Mouse (Mus musculus) forebrain, embryonic 14.5 days (tissue): ENCODE data around the gene Zbtb40. TPM values are rescaled to one million over a fixed set of nuclear protein-coding genes. Genes with fewer than 3 reads are reported as not detected.

ENCODE experiments used
- ATAC-seq: fragments of 200-750 bp; cut with Nextera tagmentation; 2 replicates; pipeline ENCODE4 v1.8.0; 2017; ENCODE audit warnings: mild to moderate bottlenecking, moderate library complexity
- DNase-seq: peaks from one replicate; pipeline ENCODE4 v3.0.0-alpha.2; 2015; ENCODE audit warnings: low spot score
- H3K27ac ChIP-seq: fragments of 300-500 bp; sonication (generic); 2 replicates; pipeline ENCODE4 v1.5.1; 2014; ENCODE audit warnings: low read depth, mild to moderate bottlenecking, control low read depth, low read length, moderate library complexity
- H3K27me3 ChIP-seq: fragments of 300-500 bp; sonication (generic); replicated peaks from 2 replicates; pipeline ENCODE4 v1.6.1; 2014; ENCODE audit warnings: low read length, control low read depth, mixed read lengths; ENCODE audit not compliant: control insufficient read depth, insufficient read depth
- H3K36me3 ChIP-seq: fragments of 300-500 bp; sonication (generic); 2 replicates; pipeline ENCODE4 v1.6.1; 2014; ENCODE audit warnings: low read length, control low read depth; ENCODE audit not compliant: control insufficient read depth, insufficient read depth
- H3K4me1 ChIP-seq: fragments of 300-500 bp; sonication (generic); 2 replicates; pipeline ENCODE4 v1.6.1; 2014; ENCODE audit warnings: antibody characterized with exemption, low read length, control low read depth; ENCODE audit not compliant: control insufficient read depth, insufficient read depth
- H3K4me2 ChIP-seq: fragments of 300-500 bp; sonication (generic); 2 replicates; pipeline ENCODE4 v1.6.1; 2014; ENCODE audit warnings: mild to moderate bottlenecking, control low read depth, low read length
- H3K4me3 ChIP-seq: fragments of 300-500 bp; sonication (generic); 2 replicates; pipeline ENCODE4 v1.5.1; 2014; ENCODE audit warnings: low read depth, low read length, control low read depth
- H3K9ac ChIP-seq: fragments of 300-500 bp; sonication (generic); 2 replicates; pipeline ENCODE4 v1.6.1; 2014; ENCODE audit warnings: mild to moderate bottlenecking, low read length, control low read depth, moderate library complexity
- H3K9me3 ChIP-seq: fragments of 300-500 bp; sonication (generic); replicated peaks from 2 replicates; pipeline ENCODE4 v1.6.1; 2016; ENCODE audit warnings: low read length, control low read depth, mixed read lengths; ENCODE audit not compliant: control insufficient read depth
- WGBS: fragments of 180-500 bp; shearing (Covaris S2); extraction: QIAGEN DNeasy Blood & Tissue Kit; methylation state at CpG from one replicate; pipeline ENCODE4 v1.1.7; 2014; 5-methylcytosine and 5-hydroxymethylcytosine counted together
- polyA plus RNA-seq: library from polyadenylated mRNA; unstranded; fragments of >200 nt; fragmentation: Nextera tagmentation; extraction: Ambion mirVana; gene quantifications from 2 replicates; pipeline ENCODE4 v1.2.1, GENCODE M21; 2014

Gene Zbtb40
- polyA plus RNA-seq, 1 experiment from 2014 or later, result 2.8 TPM

DNA sequence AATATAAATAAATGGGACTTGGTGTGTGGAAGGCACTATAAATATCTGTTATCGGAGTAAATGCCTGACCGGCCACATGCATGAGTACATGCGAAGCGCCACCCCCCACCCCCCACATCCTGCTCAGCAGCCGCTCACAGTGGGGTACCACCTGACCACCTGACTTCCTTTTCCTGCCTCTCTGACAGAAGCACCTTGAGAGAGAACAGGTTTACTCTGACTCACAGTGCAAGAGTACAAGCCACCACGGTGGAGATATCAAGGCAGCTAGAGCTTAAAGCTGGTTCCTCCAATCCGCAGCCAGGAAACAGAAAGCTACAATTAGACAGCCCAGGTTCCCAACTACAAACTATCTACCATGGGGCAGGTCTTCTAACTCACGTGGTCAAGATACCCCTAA, 19.9 kb upstream of the Zbtb40 start:
- DNase-seq (no peak), ATAC-seq (no peak)
- no peaks in the 10 kb centered on the region for H3K9me3 ChIP-seq
- H3K9ac ChIP-seq, result no peak overlapping the region
- no peak overlapping the region for H3K4me2 ChIP-seq
- no peak overlapping the region for H3K27ac ChIP-seq
- 44% methylated on average over 8 of the region's 8 CpGs for WGBS
- no peaks in the 10 kb centered on the region; the same call in 1 of the 2 replicates for H3K4me1 ChIP-seq
- H3K4me3 ChIP-seq, result no peak overlapping the region
- H3K36me3 ChIP-seq, result no peaks in the 10 kb centered on the region
- no peaks in the 10 kb centered on the region; the same call in 1 of the 2 replicates for H3K27me3 ChIP-seq

DNA sequence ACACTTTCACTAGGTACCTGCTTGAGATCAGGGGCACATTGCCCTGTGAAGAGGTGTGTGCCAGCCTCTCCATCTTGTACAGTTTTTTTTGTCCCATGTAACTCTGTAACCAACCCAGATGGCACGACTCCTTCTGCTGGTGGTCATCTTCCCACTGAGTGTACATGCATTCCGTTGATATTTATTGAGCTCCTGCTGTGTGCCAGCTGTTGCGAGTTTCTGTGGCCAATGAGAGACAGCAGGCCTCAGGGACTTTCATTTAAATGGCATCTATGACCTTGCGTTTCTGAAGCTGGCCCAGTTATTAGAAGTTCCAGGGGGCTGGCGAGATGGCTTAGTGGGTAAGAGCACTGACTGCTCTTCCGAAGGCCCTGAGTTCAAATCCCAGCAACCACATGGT, 17.2 kb upstream of the Zbtb40 start:
- H3K4me3 ChIP-seq, result no peak overlapping the region
- 80% methylated on average over 6 of the region's 6 CpGs for WGBS
- H3K4me2 ChIP-seq, result no peak overlapping the region
- no peaks in the 10 kb centered on the region for H3K9me3 ChIP-seq
- H3K27ac ChIP-seq, result no peak overlapping the region
- DNase-seq (no peak), ATAC-seq (no peak)
- H3K9ac ChIP-seq, result no peak overlapping the region
- H3K4me1 ChIP-seq, result no peaks in the 10 kb centered on the region; the same call in 1 of the 2 replicates
- H3K27me3 ChIP-seq, result no peaks in the 10 kb centered on the region; the same call in 1 of the 2 replicates
- H3K36me3 ChIP-seq, result no peaks in the 10 kb centered on the region

DNA sequence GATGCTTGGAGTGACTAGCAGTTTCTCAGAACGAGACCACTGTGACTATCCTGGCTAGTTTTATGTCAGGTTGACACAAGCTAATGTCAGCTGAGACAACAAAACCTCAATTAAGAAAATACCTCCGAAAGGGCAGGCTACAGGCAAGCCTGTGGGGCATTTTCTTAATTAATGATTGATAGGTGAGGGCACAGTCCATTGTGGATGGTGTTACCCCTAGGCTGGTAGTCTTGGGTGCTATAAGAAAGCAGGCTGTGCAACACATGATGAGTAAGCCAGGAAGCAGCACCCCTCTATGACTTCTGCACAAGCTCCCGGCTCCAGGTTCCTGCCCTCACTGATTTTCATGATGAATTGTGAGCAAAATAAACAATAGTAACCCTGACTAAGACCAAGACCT, 6.3 kb upstream of the Zbtb40 start:
- Histone ChIP-seq H3K4me2 (no peak overlapping the region), H3K9me3 (no peaks in the 10 kb centered on the region), H3K9ac (no peak overlapping the region), H3K27ac (no peak overlapping the region), H3K4me1 (no peaks in the 10 kb centered on the region), H3K4me3 (no peak overlapping the region), H3K27me3 (peaks cover 31% of the 10 kb centered on the region), H3K36me3 (no peaks in the 10 kb centered on the region)
- DNase-seq (no peak), ATAC-seq (no peak)
- WGBS, result 69% methylated on average over 3 of the region's 3 CpGs

DNA sequence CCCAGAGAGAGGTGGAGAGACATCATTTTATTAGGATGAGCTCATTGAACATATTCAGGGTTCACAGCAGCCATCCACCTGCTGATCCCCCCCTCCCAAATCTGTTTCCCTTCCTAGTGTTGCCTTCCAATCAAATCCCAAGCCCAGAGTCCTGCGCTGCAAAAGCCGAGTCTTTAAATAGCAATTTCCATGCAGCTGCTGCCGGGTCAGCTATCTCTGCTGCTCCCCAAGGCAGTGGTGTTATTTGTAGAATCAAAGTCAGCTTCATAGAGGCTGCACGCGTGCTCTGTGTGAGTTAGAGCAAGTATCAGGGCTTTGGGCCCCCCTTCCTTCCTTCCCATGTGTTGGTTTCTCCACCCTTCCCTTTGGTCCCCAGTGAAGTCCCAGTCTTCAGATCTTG, 5.2 kb upstream of the Zbtb40 start:
- DNase-seq (no peak), ATAC-seq (no peak)
- H3K9ac ChIP-seq, result no peak overlapping the region
- H3K36me3 ChIP-seq, result no peaks in the 10 kb centered on the region
- WGBS, result 77% methylated on average over 5 of the region's 5 CpGs
- H3K27me3 ChIP-seq, result peaks cover 37% of the 10 kb centered on the region
- no peak overlapping the region for H3K4me3 ChIP-seq
- H3K9me3 ChIP-seq, result peaks cover 6% of the 10 kb centered on the region; the same call in 1 of the 2 replicates
- no peak overlapping the region for H3K27ac ChIP-seq
- no peak overlapping the region for H3K4me2 ChIP-seq
- H3K4me1 ChIP-seq, result no peaks in the 10 kb centered on the region

- under 1% methylated on average over 49 of the region's 52 CpGs for WGBS
- Histone ChIP-seq H3K27me3 (peaks cover 32% of the 10 kb centered on the region), H3K4me1 (peaks cover 18% of the 10 kb centered on the region), H3K4me3 (peak overlapping the region; percentile 62), H3K9me3 (peaks cover 6% of the 10 kb centered on the region; the same call in 1 of the 2 replicates), H3K27ac (peak overlapping the region; percentile 65; the same call in 1 of the 2 replicates), H3K9ac (peak overlapping the region; percentile 64), H3K4me2 (peak overlapping the region; percentile 71), H3K36me3 (no peaks in the 10 kb centered on the region)
- ATAC-seq (peak; percentile 79), DNase-seq (no peak)
These were observed 606 bp downstream of the Zbtb40 start for GRCm38 (mm10) chr4:137047840-137048549.

DNA sequence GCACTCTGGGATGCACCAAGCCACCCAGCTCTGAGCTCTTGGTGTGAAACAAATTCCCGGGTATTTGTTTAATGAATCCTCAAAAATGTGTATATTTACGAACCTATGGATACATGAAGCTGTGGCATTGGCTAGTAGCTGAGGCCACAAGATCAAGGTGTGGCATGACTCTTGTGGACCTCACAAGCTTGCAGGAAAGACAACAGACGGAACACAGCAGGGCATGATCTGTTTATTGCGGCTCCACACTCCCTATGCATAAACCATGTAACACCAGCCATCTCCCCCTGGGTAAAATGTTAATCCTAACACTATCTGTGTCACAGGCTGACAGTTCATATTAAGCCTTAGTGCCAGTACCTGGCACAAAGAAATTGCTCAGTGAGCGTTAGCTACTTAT, 2.5 kb downstream of the Zbtb40 start:
- DNase-seq, result no peak
- ATAC-seq, result no peak
- no peak overlapping the region for H3K4me2 ChIP-seq
- no peak overlapping the region for H3K27ac ChIP-seq
- H3K36me3 ChIP-seq, result no peaks in the 10 kb centered on the region
- peaks cover 22% of the 10 kb centered on the region for H3K4me1 ChIP-seq
- H3K9ac ChIP-seq, result no peak overlapping the region
- peaks cover 16% of the 10 kb centered on the region for H3K27me3 ChIP-seq
- H3K9me3 ChIP-seq, result peaks cover 6% of the 10 kb centered on the region; the same call in 1 of the 2 replicates
- H3K4me3 ChIP-seq, result no peak overlapping the region
- 93% methylated on average over 5 of the region's 5 CpGs for WGBS

GRCm38 (mm10) chr4:137044516-137044915, 4.1 kb downstream of the Zbtb40 start:
- 0 out of 2 replicates have a peak, but pooled peaks cover 1% of the 10 kb centered on the region for H3K27me3 ChIP-seq
- H3K36me3 ChIP-seq, result no peaks in the 10 kb centered on the region
- H3K9ac ChIP-seq, result 0 out of 2 replicates have a peak overlapping the region, but pooled peaks have one; percentile 29
- no peak overlapping the region for H3K4me3 ChIP-seq
- H3K4me2 ChIP-seq, result no peak overlapping the region
- ATAC-seq (no peak), DNase-seq (no peak)
- H3K27ac ChIP-seq, result peak overlapping the region; percentile 46
- H3K9me3 ChIP-seq, result peaks cover 6% of the 10 kb centered on the region; the same call in 1 of the 2 replicates
- H3K4me1 ChIP-seq, result peaks cover 22% of the 10 kb centered on the region
- WGBS, result 27% methylated on average over 5 of the region's 5 CpGs

GRCm38 (mm10) chr4:137043799-137044198, 4.8 kb downstream of the Zbtb40 start:
- H3K27ac ChIP-seq, result peak overlapping the region; percentile 46; the same call in 1 of the 2 replicates
- no peak for ATAC-seq
- H3K4me3 ChIP-seq, result no peak overlapping the region
- no peaks in the 10 kb centered on the region for H3K36me3 ChIP-seq
- peak overlapping the region; percentile 20; the same call in 1 of the 2 replicates for H3K4me2 ChIP-seq
- H3K9ac ChIP-seq, result peak overlapping the region; percentile 26; the same call in 1 of the 2 replicates
- 36% methylated on average over 11 of the region's 11 CpGs for WGBS
- H3K9me3 ChIP-seq, result no peaks in the 10 kb centered on the region
- H3K27me3 ChIP-seq, result no peaks in the 10 kb centered on the region
- peak; percentile 49 for DNase-seq
- H3K4me1 ChIP-seq, result peaks cover 22% of the 10 kb centered on the region

DNA sequence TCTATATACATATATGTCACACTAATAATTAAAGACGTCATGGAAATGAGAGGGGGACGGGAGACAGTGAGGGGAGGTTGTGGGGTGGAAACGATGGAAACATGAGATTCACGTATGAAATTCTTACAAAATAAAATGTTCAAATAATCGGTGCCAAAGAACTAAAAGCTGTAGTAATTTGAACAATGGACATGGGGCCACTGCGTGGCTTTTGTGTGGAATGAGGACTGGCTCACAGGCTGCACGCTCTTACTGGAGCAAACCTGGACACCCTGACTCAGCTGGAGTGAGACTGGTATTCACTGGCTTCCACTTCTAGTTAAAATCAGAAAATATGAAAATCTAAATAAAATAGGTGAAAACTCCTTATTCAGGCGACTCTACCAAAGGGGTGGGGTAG, 6.6 kb downstream of the Zbtb40 start:
- Histone ChIP-seq H3K9ac (no peak overlapping the region), H3K4me3 (no peak overlapping the region), H3K27me3 (no peaks in the 10 kb centered on the region), H3K27ac (no peak overlapping the region), H3K9me3 (no peaks in the 10 kb centered on the region), H3K4me1 (peaks cover 19% of the 10 kb centered on the region), H3K4me2 (no peak overlapping the region), H3K36me3 (no peaks in the 10 kb centered on the region)
- ATAC-seq, result no peak
- WGBS, result 88% methylated on average over 8 of the region's 8 CpGs
- DNase-seq, result no peak
